Mouse (Mus musculus) cerebellum, adult 11 months (tissue): Measurements from ENCODE around the gene Adat3.
A peak's percentile ranks its signal among the peaks of the same experiment; 100 is the strongest.

Source experiments
- DNase-seq: peaks from one replicate; pipeline ENCODE4 v3.0.0; 2022

Gene Adat3

DNA sequence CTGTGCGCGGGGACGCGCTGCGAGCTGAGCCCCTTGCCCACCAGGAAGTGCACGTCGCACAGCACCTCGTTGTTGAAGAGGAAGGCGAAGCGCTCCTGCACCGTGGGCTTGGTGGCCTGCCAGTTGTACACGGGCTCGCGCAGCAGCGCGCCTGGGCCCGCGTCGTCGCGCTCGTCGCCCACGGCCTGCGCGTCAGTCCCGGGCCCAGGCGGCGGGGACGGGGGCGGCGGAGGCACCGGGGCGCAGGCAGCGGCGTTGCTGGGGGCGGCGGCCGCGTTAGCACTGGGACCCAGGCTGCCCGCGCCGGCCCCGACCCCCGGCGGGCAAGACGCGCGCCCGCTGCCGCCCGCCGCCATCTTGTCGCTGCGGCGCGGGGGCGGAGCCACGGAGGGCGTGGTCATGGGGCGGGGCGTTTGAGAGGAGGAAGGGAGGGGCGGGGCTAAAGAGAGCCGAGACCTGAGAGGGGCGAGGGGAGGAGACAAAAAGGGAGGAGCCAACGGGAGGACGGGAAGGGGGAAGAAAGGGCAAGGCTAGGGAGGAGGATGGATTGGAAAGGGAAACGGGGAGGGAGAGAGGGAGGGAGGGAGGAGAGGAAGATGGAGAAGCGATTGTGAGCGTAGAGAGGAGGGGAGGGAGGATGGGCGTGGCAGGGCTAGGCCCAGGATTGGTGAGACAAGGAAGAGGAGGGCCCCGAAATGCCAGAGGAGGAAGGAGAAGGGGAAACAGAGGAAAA lies 53.6 kb downstream of the Adat3 start:
- peak; percentile 95 for DNase-seq

DNA sequence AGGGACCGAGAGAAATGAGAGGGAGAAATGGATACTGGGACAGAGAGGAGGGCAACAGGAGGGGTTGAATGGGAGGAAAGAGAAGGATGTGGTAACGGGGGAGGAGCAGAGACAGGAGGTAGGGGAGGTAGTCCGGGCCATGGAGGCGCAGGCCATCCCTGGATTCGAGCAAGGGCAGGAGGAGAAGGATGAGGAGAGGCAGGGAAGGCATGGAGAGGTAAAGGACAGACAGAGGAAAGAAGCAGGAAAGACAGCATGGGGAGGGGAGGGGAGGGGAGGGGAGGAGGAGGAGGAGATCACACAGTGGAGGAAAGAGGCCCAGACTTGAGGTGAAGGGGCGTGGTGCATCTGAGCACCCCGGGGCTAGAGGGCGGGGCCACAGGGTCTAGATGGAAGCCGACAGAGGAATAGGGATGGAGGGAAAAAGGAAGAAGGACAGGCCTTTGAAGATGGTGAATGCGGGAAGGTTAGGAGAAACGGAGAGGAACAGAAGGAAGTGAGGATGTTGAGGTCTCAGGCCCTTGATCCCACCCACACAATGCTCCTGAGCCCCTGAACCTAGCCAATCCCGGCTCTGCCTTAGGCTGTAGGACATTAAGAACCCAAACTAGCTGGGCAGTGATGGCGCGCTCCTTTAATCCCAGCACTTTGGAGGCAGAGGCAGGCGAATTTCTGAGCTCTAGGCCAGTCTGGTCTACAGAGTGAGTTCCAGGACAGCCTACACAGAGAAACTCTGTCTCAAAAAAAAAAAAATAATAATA lies 54.4 kb downstream of the Adat3 start, which contains the start of gene Btbd2:
Gene Btbd2 (minus strand): TSS at position 209 of the 761 bp plus-strand sequence.
- peak; percentile 53 for DNase-seq
